Mouse (Mus musculus) olfactory bulb, adult 2 months (tissue): ENCODE results near the gene Chn2.

Source experiments
- CTCF ChIP-seq: fragments of 200-500 bp; IDR thresholded peaks from 2 replicates; pipeline ENCODE4 v1.5.1; 2012; ENCODE audit warnings: low read depth, mild to moderate bottlenecking, low read length, moderate library complexity; ENCODE audit not compliant: insufficient read depth
- POLR2A ChIP-seq: fragments of 200-500 bp; IDR thresholded peaks from 2 replicates; pipeline ENCODE4 v1.6.1; 2012; ENCODE audit warnings: mild to moderate bottlenecking, low read depth, low read length, moderate library complexity; ENCODE audit not compliant: insufficient read depth

DNA sequence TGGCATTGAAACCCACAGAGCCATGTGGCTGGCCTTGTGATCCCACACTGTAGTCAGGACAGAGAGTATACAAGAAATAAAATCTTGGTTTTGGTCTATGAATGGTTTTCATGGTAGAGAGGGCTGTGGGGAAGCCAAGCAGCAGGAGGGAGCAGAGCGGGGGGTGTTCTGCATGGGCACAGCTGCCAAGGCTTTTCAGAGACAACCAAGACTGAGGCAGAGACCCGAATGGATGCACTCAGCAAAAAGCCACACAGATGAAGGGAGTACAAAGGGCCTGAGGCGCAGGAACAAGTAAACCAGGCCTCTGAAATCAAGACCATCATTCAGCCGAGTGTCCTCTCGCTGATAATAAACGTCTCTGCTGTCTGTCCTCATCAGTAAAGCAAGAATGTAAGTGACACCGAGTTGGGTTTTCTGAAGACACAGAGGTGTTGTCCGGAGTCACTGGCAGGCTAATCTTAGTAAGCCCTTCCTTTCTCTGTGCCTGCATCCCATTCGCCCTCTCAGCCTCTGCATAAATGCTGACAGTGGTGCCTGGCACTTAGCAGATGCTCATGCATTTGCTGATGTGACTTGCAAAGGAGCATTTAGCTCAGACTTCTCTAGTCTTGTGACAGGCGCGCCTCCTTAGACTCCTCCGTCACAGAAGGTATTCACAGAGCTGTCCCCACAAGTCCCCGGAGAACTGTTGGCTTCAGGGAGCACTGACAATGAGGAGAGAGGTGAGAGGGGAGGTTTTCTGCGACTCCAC is 144.6 kb downstream of the Chn2 start:
- TF ChIP-seq CTCF, result no peak
- no peak for TF ChIP-seq POLR2A
